Mouse (Mus musculus) heart, postnatal 0 days (tissue): ENCODE measurements at regions not wholly inside any gene's neighbourhood (a gene's known extent, or its start where the extent isn't known, plus 50 kb on each side); places are given as distances from the start of the nearest gene placed in this dataset.
A peak's percentile ranks its signal among the peaks of the same experiment; 100 is the strongest.

Experiments
- ATAC-seq: fragments of 200-750 bp; cut with Nextera tagmentation; 2 replicates; pipeline ENCODE4 v1.8.0; 2017; ENCODE audit warnings: low read depth, moderate number of reproducible peaks, moderate library complexity; ENCODE audit not compliant: insufficient read depth
- DNase-seq: peaks from one replicate; pipeline ENCODE4 v3.0.0-alpha.2; 2016; ENCODE audit warnings: low spot score
- H3K27ac ChIP-seq: fragments of 300-500 bp; sonication (generic); 2 replicates; pipeline ENCODE4 v1.5.1; 2014; ENCODE audit warnings: low read depth, mild to moderate bottlenecking
- H3K27me3 ChIP-seq: fragments of 300-500 bp; sonication (generic); 2 replicates; pipeline ENCODE4 v1.6.1; 2014; ENCODE audit warnings: low read length, mixed read lengths; ENCODE audit not compliant: control insufficient read depth, insufficient read depth
- H3K36me3 ChIP-seq: fragments of 300-500 bp; sonication (generic); replicated peaks from 2 replicates; pipeline ENCODE4 v1.6.1; 2014; ENCODE audit warnings: low read length, mixed read lengths; ENCODE audit not compliant: control insufficient read depth, insufficient read depth
- H3K4me1 ChIP-seq: fragments of 300-500 bp; sonication (generic); 2 replicates; pipeline ENCODE4 v1.6.1; 2014; ENCODE audit warnings: antibody characterized with exemption; ENCODE audit not compliant: control insufficient read depth, insufficient read depth
- H3K4me2 ChIP-seq: fragments of 300-500 bp; sonication (generic); 2 replicates; pipeline ENCODE4 v1.6.1; 2014; ENCODE audit warnings: low read depth, mild to moderate bottlenecking, low read length, moderate library complexity
- H3K4me3 ChIP-seq: fragments of 300-500 bp; sonication (generic); 2 replicates; pipeline ENCODE4 v1.5.1; 2014; ENCODE audit warnings: low read depth, low read length
- H3K9ac ChIP-seq: fragments of 300-500 bp; sonication (generic); replicated peaks from 2 replicates; pipeline ENCODE4 v1.6.1; 2014; ENCODE audit warnings: low read depth, low read length, mixed read lengths
- H3K9me3 ChIP-seq: fragments of 300-500 bp; sonication (generic); replicated peaks from 2 replicates; pipeline ENCODE4 v1.6.1; 2016; ENCODE audit warnings: low read length; ENCODE audit not compliant: control insufficient read depth
- CTCF ChIP-seq: IDR thresholded peaks from 2 replicates; pipeline ENCODE4 v1.5.1; 2016; ENCODE audit warnings: antibody characterized with exemption, control low read depth, low read depth
- EP300 ChIP-seq: IDR thresholded peaks from 2 replicates; pipeline ENCODE4 v1.6.1; 2016; ENCODE audit warnings: antibody characterized with exemption, low read depth
- WGBS: fragments of 180-500 bp; shearing (Covaris S2); extraction: QIAGEN DNeasy Blood & Tissue Kit; methylation state at CpG from one replicate; pipeline ENCODE4 v1.1.7; 2014; 5-methylcytosine and 5-hydroxymethylcytosine counted together

DNA sequence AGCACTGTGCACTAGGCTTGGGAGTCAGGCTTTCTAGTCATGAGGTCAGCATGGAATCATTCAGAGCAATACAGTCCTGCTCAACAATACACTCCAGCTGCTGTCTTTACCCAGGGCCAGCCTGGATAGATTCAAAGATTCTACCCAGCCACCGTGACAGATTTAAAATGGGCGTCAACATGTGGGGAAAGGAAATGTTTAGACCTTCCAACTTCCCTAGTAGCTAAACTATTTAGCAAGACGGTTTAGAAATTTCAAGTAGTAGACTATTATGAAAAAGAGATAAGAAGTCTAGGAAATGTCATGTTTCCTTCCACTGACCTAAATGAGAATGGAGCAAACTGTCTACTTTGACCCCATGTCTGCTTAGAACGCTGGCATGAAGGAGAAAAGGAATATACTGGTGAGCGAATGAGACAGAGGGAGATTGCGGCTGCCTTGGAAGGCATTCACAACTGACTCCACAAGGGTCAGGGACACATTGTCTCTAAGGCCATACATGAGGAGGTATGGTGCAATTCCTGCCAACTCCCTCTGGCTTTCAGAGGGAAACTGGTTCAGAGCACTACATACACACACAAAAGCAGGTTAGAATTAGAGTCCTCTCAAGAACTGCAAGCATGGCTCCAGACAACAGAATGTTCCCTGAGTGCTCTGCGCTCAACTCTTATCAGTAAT is 364.6 kb upstream of the Acvr2a start:
- no peak overlapping the region for H3K9ac ChIP-seq

DNA sequence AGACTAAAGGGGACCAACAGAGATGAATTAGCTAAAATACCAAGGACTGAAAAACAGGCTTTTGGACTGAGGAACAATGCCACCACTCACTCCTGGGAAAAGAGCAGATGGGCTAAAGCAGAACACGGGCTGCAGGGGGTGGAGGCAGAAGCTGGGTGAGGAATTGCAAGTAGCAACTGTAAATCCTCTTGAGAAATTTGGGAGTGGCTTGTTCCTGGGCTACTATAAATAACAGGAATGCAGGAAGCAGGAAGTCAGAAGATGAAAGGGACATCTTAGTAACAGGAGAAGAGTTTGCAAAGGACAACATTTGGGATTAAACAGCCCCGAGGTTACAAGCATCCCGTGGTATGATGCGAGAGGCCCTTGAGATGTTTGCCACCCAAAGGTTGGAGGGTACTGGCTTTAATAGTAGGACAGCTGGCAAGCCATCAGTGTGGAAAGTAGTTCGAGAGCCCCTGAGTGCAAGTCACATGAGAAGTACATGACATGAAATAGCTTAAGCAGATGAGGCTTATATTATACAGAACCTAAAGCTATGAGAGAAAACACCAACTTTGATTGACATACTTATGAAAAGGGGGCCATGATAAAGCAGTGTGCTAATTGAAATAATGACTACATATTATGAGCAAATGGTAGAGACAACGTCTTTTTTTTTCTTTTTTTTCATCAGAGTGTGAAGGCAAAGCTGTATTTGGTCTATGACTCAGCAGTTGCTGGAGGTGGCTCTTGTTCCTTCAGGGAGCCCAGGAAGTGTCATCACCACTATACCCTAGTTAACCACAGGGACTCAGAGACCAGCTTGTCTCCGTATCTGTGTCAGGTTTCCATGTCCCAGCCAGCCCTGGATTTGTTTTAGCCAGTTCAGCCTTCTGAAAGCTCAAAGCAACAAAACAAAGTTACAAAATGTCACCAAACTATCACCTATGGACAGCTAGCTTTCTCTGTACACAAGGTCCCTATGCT is 357.6 kb upstream of the Acvr2a start:
- H3K9ac ChIP-seq: no peak overlapping the region
- peak; percentile 58 for ATAC-seq
- no peaks in the 10 kb centered on the region for H3K36me3 ChIP-seq
- TF ChIP-seq CTCF (no peak), EP300 (no peak)
- peak overlapping the region; percentile 75 for H3K27ac ChIP-seq
- no peak overlapping the region for H3K4me3 ChIP-seq
- no peaks in the 10 kb centered on the region for H3K27me3 ChIP-seq
- no peaks in the 10 kb centered on the region for H3K9me3 ChIP-seq
- peaks cover 19% of the 10 kb centered on the region for H3K4me1 ChIP-seq
- peak; percentile 36 for DNase-seq
- 29% methylated on average over 7 of the region's 7 CpGs for WGBS
- H3K4me2 ChIP-seq: peak overlapping the region; percentile 19; the same call in 1 of the 2 replicates

More for the DNA sequence above, 364.6 kb upstream of the Acvr2a start:
- H3K4me2 ChIP-seq: no peak overlapping the region
- no peaks in the 10 kb centered on the region for H3K36me3 ChIP-seq
- H3K4me1 ChIP-seq: no peaks in the 10 kb centered on the region
- ATAC-seq (no peak), DNase-seq (no peak)
- no peaks in the 10 kb centered on the region for H3K9me3 ChIP-seq
- H3K4me3 ChIP-seq: no peak overlapping the region
- H3K27me3 ChIP-seq: no peaks in the 10 kb centered on the region
- WGBS: 63% methylated on average over 7 of the region's 7 CpGs
- H3K27ac ChIP-seq: no peak overlapping the region
- TF ChIP-seq CTCF (no peak), EP300 (no peak)

DNA sequence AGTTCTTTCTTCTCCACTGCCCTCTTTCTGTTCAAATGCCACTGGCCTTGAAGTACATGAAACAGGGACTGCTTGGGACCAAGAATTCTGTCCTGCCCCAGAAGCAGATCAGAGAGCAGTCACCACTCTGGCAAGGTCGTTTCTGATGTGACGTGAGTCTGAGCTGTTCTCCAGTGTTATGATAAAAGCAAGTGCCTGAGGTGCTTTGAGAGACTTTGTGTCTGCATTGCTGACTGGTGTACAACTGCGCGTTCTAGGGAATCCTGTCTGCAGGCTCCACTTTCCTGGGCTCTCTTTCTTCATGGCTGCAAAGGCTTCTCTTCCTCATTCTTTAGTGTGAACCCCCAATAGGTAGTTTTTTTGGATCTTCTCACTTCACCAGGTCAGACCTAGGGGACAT is 356.8 kb upstream of the Acvr2a start:
- peak overlapping the region; percentile 75 for H3K27ac ChIP-seq
- H3K27me3 ChIP-seq: no peaks in the 10 kb centered on the region
- H3K4me2 ChIP-seq: 0 out of 2 replicates have a peak overlapping the region, but pooled peaks have one; percentile 19
- WGBS: 35% methylated on average over 4 of the region's 4 CpGs
- TF ChIP-seq EP300: no peak
- no peak for TF ChIP-seq CTCF
- no peak overlapping the region for H3K4me3 ChIP-seq
- peak; percentile 69 for ATAC-seq
- H3K4me1 ChIP-seq: peaks cover 19% of the 10 kb centered on the region
- H3K9me3 ChIP-seq: no peaks in the 10 kb centered on the region
- no peak overlapping the region for H3K9ac ChIP-seq
- no peaks in the 10 kb centered on the region for H3K36me3 ChIP-seq
- peak; percentile 22 for DNase-seq

DNA sequence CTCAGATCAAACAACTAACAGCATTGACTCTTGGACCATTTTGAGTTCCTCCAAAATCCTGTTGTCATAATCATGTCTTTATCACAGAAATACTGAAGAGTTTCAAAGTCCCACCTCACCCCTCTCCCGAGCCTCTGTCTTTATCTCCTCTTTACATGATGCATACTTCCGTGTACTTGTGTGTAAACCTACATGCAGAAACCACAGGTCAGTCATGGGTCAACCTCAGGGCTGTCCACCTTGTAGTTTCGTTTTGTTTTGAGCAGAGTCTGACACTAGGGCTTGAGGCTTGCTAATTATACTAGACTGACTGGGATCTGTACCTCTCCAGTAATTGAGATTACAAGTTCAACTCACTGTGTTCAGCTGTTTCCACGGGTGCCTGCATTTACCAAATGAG is 348.4 kb upstream of the Acvr2a start:
- H3K9ac ChIP-seq: no peak overlapping the region
- WGBS: 47% methylated on average over 4 of the region's 4 CpGs
- no peak overlapping the region for H3K4me2 ChIP-seq
- H3K36me3 ChIP-seq: no peaks in the 10 kb centered on the region
- H3K4me3 ChIP-seq: no peak overlapping the region
- H3K9me3 ChIP-seq: no peaks in the 10 kb centered on the region
- DNase-seq (no peak), ATAC-seq (no peak)
- no peak for TF ChIP-seq CTCF
- no peak for TF ChIP-seq EP300
- H3K4me1 ChIP-seq: no peaks in the 10 kb centered on the region
- no peak overlapping the region for H3K27ac ChIP-seq
- H3K27me3 ChIP-seq: no peaks in the 10 kb centered on the region

DNA sequence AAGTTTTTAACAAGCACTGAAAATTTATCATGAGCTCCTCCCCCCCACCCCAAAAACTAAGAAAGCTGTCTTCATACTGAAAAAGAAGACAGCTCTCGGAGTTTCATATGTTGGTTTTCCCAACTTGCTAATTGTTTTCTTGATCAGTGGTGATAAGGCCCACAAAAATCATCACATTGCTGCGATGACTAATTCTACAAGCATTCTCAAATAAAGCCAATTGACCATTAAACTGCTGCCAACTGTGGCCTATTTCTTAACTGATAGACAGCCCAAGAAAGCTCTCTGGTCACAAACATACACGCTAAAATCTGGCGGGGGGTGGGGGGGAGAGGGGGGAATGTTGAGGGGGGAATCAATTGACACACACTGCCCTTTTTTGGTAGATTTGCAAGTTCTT is 345.0 kb upstream of the Acvr2a start:
- no peaks in the 10 kb centered on the region for H3K36me3 ChIP-seq
- TF ChIP-seq EP300 (no peak), CTCF (no peak)
- no peak for DNase-seq
- no peak overlapping the region for H3K9ac ChIP-seq
- H3K4me3 ChIP-seq: no peak overlapping the region
- no peaks in the 10 kb centered on the region for H3K4me1 ChIP-seq
- WGBS: 62% methylated on average over 4 of the region's 4 CpGs
- no peak for ATAC-seq
- H3K27ac ChIP-seq: peak overlapping the region; percentile 43
- no peak overlapping the region for H3K4me2 ChIP-seq
- H3K9me3 ChIP-seq: no peaks in the 10 kb centered on the region
- no peaks in the 10 kb centered on the region for H3K27me3 ChIP-seq
